Comparison of ENCODE assay signal across 26 mouse cellular contexts in genomic region chr1:118505746-118506145, GRCm38 (mm10).
DNase-seq lines count a peak whose midpoint lies in the region; ATAC-seq and TF ChIP-seq lines count a peak whose summit lies in the region.
"Had no signal": no experiment of that assay in that cellular context is flagged by ENCODE, and none has a peak within 500 bp of the region (broad histone marks: within the 10 kb centered on the region; RNA-seq: fewer than 3 reads in every experiment).

No protein-coding gene starts in this region.

- H3K27ac ChIP-seq in gastrocnemius, adult 2 months, result no peak overlapping the region
- H3K27ac ChIP-seq in layer of hippocampus, adult 2 months, result no peak overlapping the region
- no peak overlapping the region for H3K27ac ChIP-seq in midbrain, postnatal 0 days (ENCODE audit: low read depth, low read length)
- H3K27ac ChIP-seq in midbrain, embryonic 11.5 days (ENCODE audit: low read depth, low read length), result no peak overlapping the region
- H3K27ac ChIP-seq in stomach, postnatal 0 days (replicated peaks), result no peak overlapping the region
- H3K27ac ChIP-seq: embryonic facial prominence, embryonic 12.5 days; hindbrain, embryonic 14.5 days; limb, embryonic 15.5 days; midbrain, embryonic 15.5 days; neural tube, embryonic 13.5 days had no signal

- no peak for DNase-seq in gastrocnemius, adult 2 months
- no peak for DNase-seq in gastrocnemius, postnatal 10 days
- DNase-seq in layer of hippocampus, adult 2 months (ENCODE audit: low spot score in 2 of 2), result no peak
- no peak for DNase-seq in layer of hippocampus, adult 8-10 months (ENCODE audit: low spot score in 2 of 2)
- no peak for DNase-seq in midbrain, postnatal 0 days (ENCODE audit: low spot score)
- no peak for DNase-seq in midbrain, embryonic 11.5 days (ENCODE audit: low spot score, missing footprints)
- DNase-seq in stomach, postnatal 0 days (ENCODE audit: low spot score), result no peak
- DNase-seq in spleen, adult 18-20 months, result no peak
- DNase-seq: adrenal gland, postnatal 36 days; cerebellum, adult 11 months; cerebellum, adult 9-11 months; heart, adult 18-20 months; heart, postnatal 36 days; kidney, adult 9 months; kidney, postnatal 36 days; layer of hippocampus, adult 9-11 months; left cerebral cortex, postnatal 4 days; lung, adult 18-20 months; lung, postnatal 36 days; thymus, postnatal 4 days had no signal

- no peaks in the 10 kb centered on the region for H3K9me3 ChIP-seq in midbrain, postnatal 0 days (ENCODE audit: low read length)
- no peaks in the 10 kb centered on the region for H3K9me3 ChIP-seq in midbrain, embryonic 11.5 days (ENCODE audit: control insufficient read depth, low read length)
- no peaks in the 10 kb centered on the region for H3K9me3 ChIP-seq in stomach, postnatal 0 days (ENCODE audit: control insufficient read depth, low read length)
- H3K9me3 ChIP-seq: embryonic facial prominence, embryonic 12.5 days; limb, embryonic 15.5 days; midbrain, embryonic 15.5 days; neural tube, embryonic 13.5 days had no signal

- TF ChIP-seq CTCF in gastrocnemius, adult 2 months (IDR thresholded peaks at IDR 0.05), result peak; percentile 52
- TF ChIP-seq CTCF in layer of hippocampus, adult 2 months (conservative IDR thresholded peaks at IDR 0.05), result peak; percentile 76
- TF ChIP-seq CTCF in midbrain, postnatal 0 days (IDR thresholded peaks at IDR 0.05), result peak; percentile 22
- peak; percentile 46 for TF ChIP-seq CTCF in stomach, postnatal 0 days (IDR thresholded peaks at IDR 0.05; ENCODE audit: low read depth)

- H3K9ac ChIP-seq in midbrain, postnatal 0 days (replicated peaks; ENCODE audit: low read length, poor library complexity, severe bottlenecking), result no peak overlapping the region
- H3K9ac ChIP-seq in midbrain, embryonic 11.5 days (ENCODE audit: low read length), result no peak overlapping the region
- no peak overlapping the region for H3K9ac ChIP-seq in stomach, postnatal 0 days (ENCODE audit: low read length)
- H3K9ac ChIP-seq: embryonic facial prominence, embryonic 12.5 days; hindbrain, embryonic 14.5 days; limb, embryonic 15.5 days; midbrain, embryonic 15.5 days; neural tube, embryonic 13.5 days had no signal

- intact Hi-C loops in gastrocnemius, adult 2 months (cut with DNase I), result no loop called here

- H3K4me2 ChIP-seq in midbrain, postnatal 0 days (ENCODE audit: low read depth, low read length, poor library complexity, severe bottlenecking), result no peak overlapping the region
- no peak overlapping the region for H3K4me2 ChIP-seq in midbrain, embryonic 11.5 days
- H3K4me2 ChIP-seq in stomach, postnatal 0 days (replicated peaks; ENCODE audit: low read depth), result no peak overlapping the region
- H3K4me2 ChIP-seq: embryonic facial prominence, embryonic 12.5 days; hindbrain, embryonic 14.5 days; limb, embryonic 15.5 days; midbrain, embryonic 15.5 days; neural tube, embryonic 13.5 days had no signal

- no peak overlapping the region for H3K4me3 ChIP-seq in gastrocnemius, adult 2 months
- H3K4me3 ChIP-seq in layer of hippocampus, adult 2 months, result no peak overlapping the region
- H3K4me3 ChIP-seq in midbrain, postnatal 0 days (ENCODE audit: low read depth, low read length), result no peak overlapping the region
- no peak overlapping the region for H3K4me3 ChIP-seq in midbrain, embryonic 11.5 days (ENCODE audit: low read depth, low read length)
- no peak overlapping the region for H3K4me3 ChIP-seq in stomach, postnatal 0 days (ENCODE audit: low read depth, low read length)
- H3K4me3 ChIP-seq: embryonic facial prominence, embryonic 12.5 days; limb, embryonic 15.5 days; midbrain, embryonic 15.5 days; myocyte; neural tube, embryonic 13.5 days had no signal

- no peaks in the 10 kb centered on the region for H3K27me3 ChIP-seq in midbrain, postnatal 0 days (ENCODE audit: insufficient read depth, low read length)
- no peaks in the 10 kb centered on the region for H3K27me3 ChIP-seq in midbrain, embryonic 11.5 days (ENCODE audit: control insufficient read depth, insufficient read depth, low read length)
- H3K27me3 ChIP-seq in stomach, postnatal 0 days (ENCODE audit: control insufficient read depth, insufficient read depth, low read length), result no peaks in the 10 kb centered on the region
- H3K27me3 ChIP-seq: embryonic facial prominence, embryonic 12.5 days; limb, embryonic 15.5 days; midbrain, embryonic 15.5 days; neural tube, embryonic 13.5 days had no signal

- WGBS in midbrain, postnatal 0 days, result 89% methylated on average over 1 of the region's 1 CpGs
- WGBS in midbrain, embryonic 11.5 days, result 88% methylated on average over 1 of the region's 1 CpGs
- WGBS in stomach, postnatal 0 days, result 83% methylated on average over 1 of the region's 1 CpGs

- no peaks in the 10 kb centered on the region for H3K4me1 ChIP-seq in midbrain, postnatal 0 days (ENCODE audit: insufficient read depth, low read length)
- H3K4me1 ChIP-seq in midbrain, embryonic 11.5 days (ENCODE audit: control insufficient read depth, insufficient read depth, low read length), result no peaks in the 10 kb centered on the region
- H3K4me1 ChIP-seq in stomach, postnatal 0 days (replicated peaks; ENCODE audit: control insufficient read depth, insufficient read depth), result no peaks in the 10 kb centered on the region
- H3K4me1 ChIP-seq: embryonic facial prominence, embryonic 12.5 days; limb, embryonic 15.5 days; midbrain, embryonic 15.5 days; neural tube, embryonic 13.5 days had no signal

- no peak for ATAC-seq in midbrain, postnatal 0 days (ENCODE audit: low FRiP score)
- ATAC-seq in midbrain, embryonic 11.5 days (ENCODE audit: low FRiP score), result no peak
- no peak for ATAC-seq in stomach, postnatal 0 days (ENCODE audit: low FRiP score, low TSS enrichment)
- ATAC-seq: midbrain, embryonic 15.5 days had no signal

- H3K36me3 ChIP-seq in midbrain, postnatal 0 days (ENCODE audit: insufficient read depth, low read length), result peaks cover 71% of the 10 kb centered on the region
- peaks cover 43% of the 10 kb centered on the region for H3K36me3 ChIP-seq in midbrain, embryonic 11.5 days (ENCODE audit: control insufficient read depth, insufficient read depth, low read length)
- peaks cover 31% of the 10 kb centered on the region for H3K36me3 ChIP-seq in stomach, postnatal 0 days (ENCODE audit: control insufficient read depth, insufficient read depth, low read length)

- no peak for TF ChIP-seq EP300 in stomach, postnatal 0 days (optimal IDR thresholded peaks at IDR 0.05)

Comparison
In these comparisons a context has a peak if more than half of its experiments do, and no peak if none do; other contexts are left out.
1. CTCF ChIP-seq: peak in every context shown above with its lines; median percentile 76 in layer of hippocampus, adult 2 months; 52 in gastrocnemius, adult 2 months; 46 in stomach, postnatal 0 days; 22 in midbrain, postnatal 0 days.